10 mouse cellular contexts compared by ENCODE assay signal in the genomic region with DNA sequence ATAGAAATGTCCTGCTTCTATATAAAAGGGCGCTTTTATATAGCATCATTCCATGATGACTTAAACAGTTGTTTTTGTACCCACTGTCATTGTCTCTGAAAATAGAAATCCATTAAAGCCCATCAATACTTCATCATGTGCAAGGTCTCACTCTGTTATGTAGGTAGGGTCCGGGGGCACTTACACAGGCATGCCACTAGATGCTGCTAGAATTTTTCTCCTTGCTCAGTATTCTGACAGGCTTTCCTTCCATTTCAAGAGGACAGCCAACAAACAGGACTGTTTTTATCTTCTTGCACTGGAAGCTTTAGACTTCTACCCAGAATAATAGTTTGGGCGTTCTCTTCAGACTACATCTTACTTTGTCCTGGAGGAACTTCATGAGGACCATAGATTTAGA.
DNase-seq lines count a peak whose midpoint lies in the region; ATAC-seq and TF ChIP-seq lines count a peak whose summit lies in the region.
"Had no signal": no experiment of that assay in that cellular context is flagged by ENCODE, and none has a peak within 500 bp of the region (broad histone marks: within the 10 kb centered on the region; RNA-seq: fewer than 3 reads in every experiment).

No protein-coding gene starts in this region.

- WGBS in limb, embryonic 14.5 days = 49% methylated on average over 3 of the region's 3 CpGs

- H3K27me3 ChIP-seq in E14TG2a.4 (ENCODE audit: insufficient read depth, low read length) = no peaks in the 10 kb centered on the region
- H3K27me3 ChIP-seq in limb, embryonic 14.5 days (ENCODE audit: control insufficient read depth, insufficient read depth, low read length) = no peaks in the 10 kb centered on the region
- H3K27me3 ChIP-seq: liver, embryonic 15.5 days; stomach, embryonic 15.5 days had no signal

- H3K36me3 ChIP-seq in E14TG2a.4 (ENCODE audit: insufficient read depth, low read length) = no peaks in the 10 kb centered on the region
- no peaks in the 10 kb centered on the region for H3K36me3 ChIP-seq in limb, embryonic 14.5 days (ENCODE audit: control insufficient read depth, insufficient read depth, low read length)
- H3K36me3 ChIP-seq: liver, embryonic 15.5 days; stomach, embryonic 15.5 days had no signal

- no peak; the same call in 1 of the 2 replicates for ATAC-seq in limb, embryonic 14.5 days (ENCODE audit: low FRiP score, low read depth)

- H3K27ac ChIP-seq in embryonic fibroblast, embryonic 13.5 days (ENCODE audit: insufficient read depth, low read length) = no peak overlapping the region
- H3K27ac ChIP-seq in limb, embryonic 14.5 days (replicated peaks; ENCODE audit: low read depth, low read length) = no peak overlapping the region
- H3K27ac ChIP-seq: liver, embryonic 15.5 days; stomach, embryonic 15.5 days had no signal

- H3K4me3 ChIP-seq in E14TG2a.4 (replicated peaks; ENCODE audit: low read length) = no peak overlapping the region
- H3K4me3 ChIP-seq in embryonic fibroblast, embryonic 13.5 days (ENCODE audit: insufficient read depth, low read length) = no peak overlapping the region
- H3K4me3 ChIP-seq in limb, embryonic 14.5 days (replicated peaks; ENCODE audit: low read length) = no peak overlapping the region
- H3K4me3 ChIP-seq: liver, embryonic 15.5 days; stomach, embryonic 15.5 days had no signal

- TF ChIP-seq CTCF in E14TG2a.4 (conservative IDR thresholded peaks at IDR 0.05; ENCODE audit: low read length) = peak; percentile 20
- 0 out of 2 replicates have a peak, but pooled peaks have one; percentile 22 for TF ChIP-seq CTCF in embryonic fibroblast, embryonic 13.5 days (IDR thresholded peaks at IDR 0.05; ENCODE audit: borderline replicate concordance, insufficient read depth, low read length)

- H3K4me2 ChIP-seq in limb, embryonic 14.5 days (replicated peaks; ENCODE audit: low read depth, low read length, severe bottlenecking) = no peak overlapping the region
- H3K4me2 ChIP-seq: liver, embryonic 15.5 days; stomach, embryonic 15.5 days had no signal

- H3K9me3 ChIP-seq in E14TG2a.4 (ENCODE audit: low read length) = no peaks in the 10 kb centered on the region
- H3K9me3 ChIP-seq in limb, embryonic 14.5 days (ENCODE audit: control insufficient read depth, low read length) = no peaks in the 10 kb centered on the region
- H3K9me3 ChIP-seq: liver, embryonic 15.5 days; stomach, embryonic 15.5 days had no signal

- H3K9ac ChIP-seq in limb, embryonic 14.5 days (ENCODE audit: low read depth, low read length, severe bottlenecking) = no peak overlapping the region
- H3K9ac ChIP-seq: liver, embryonic 15.5 days; stomach, embryonic 15.5 days had no signal

- DNase-seq in heart, postnatal 4 days = peak; percentile 4
- DNase-seq in heart, adult 18-20 months = no peak
- peak; percentile 63 for DNase-seq in limb, embryonic 14.5 days (ENCODE audit: low spot score)
- DNase-seq in testis, postnatal 10 days (ENCODE audit: low spot score) = no peak
- DNase-seq in adrenal gland, postnatal 25 days = no peak
- DNase-seq in cerebellum, postnatal 4 days (ENCODE audit: low spot score in 2 of 2) = no peak

- no peaks in the 10 kb centered on the region for H3K4me1 ChIP-seq in E14TG2a.4 (replicated peaks; ENCODE audit: low read depth, low read length)
- no peaks in the 10 kb centered on the region for H3K4me1 ChIP-seq in embryonic fibroblast, embryonic 13.5 days (ENCODE audit: control insufficient read depth, insufficient read depth, low read length)
- H3K4me1 ChIP-seq in limb, embryonic 14.5 days (ENCODE audit: control insufficient read depth, insufficient read depth, low read length) = no peaks in the 10 kb centered on the region
- H3K4me1 ChIP-seq: liver, embryonic 15.5 days; stomach, embryonic 15.5 days had no signal

- TF ChIP-seq POLR2A in embryonic fibroblast, embryonic 13.5 days (IDR thresholded peaks at IDR 0.05; ENCODE audit: low read depth, low read length) = no peak
- no peak for TF ChIP-seq POLR2A in limb, embryonic 14.5 days (IDR thresholded peaks at IDR 0.05; ENCODE audit: borderline replicate concordance, extremely low read depth, insufficient read depth, insufficient read length)

Comparison
In these comparisons a context has a peak if more than half of its experiments do, and no peak if none do; other contexts are left out.
1. DNase-seq: peak in heart, postnatal 4 days (single experiment) and limb, embryonic 14.5 days (single experiment); none in heart, adult 18-20 months (0 of 2), testis, postnatal 10 days (single experiment), adrenal gland, postnatal 25 days (single experiment) and cerebellum, postnatal 4 days (0 of 2).